Mouse (Mus musculus) lung, postnatal 14 days (tissue): Measurements from ENCODE around the gene Cope.

Experiments used
- DNase-seq: peaks from one replicate; pipeline ENCODE4 v3.0.0; 2021

The Cope gene

GRCm38 (mm10) chr8:70313399-70313798, 11.1 kb downstream of the Cope start:
- no peak for DNase-seq

- DNase-seq: peak; percentile 59
Observed at GRCm38 (mm10) chr8:70315624-70316510, 13.5 kb downstream of the Cope start, which contains the start of gene Cers1. Gene Cers1 (plus strand): TSS chr8:70315775.

- DNase-seq: peak; percentile 31
Observed at GRCm38 (mm10) chr8:70316511-70317504, 14.5 kb downstream of the Cope start.

GRCm38 (mm10) chr8:70317872-70318271, 15.6 kb downstream of the Cope start:
- DNase-seq: no peak

- DNase-seq: no peak
Observed at GRCm38 (mm10) chr8:70323716-70324115, 21.4 kb downstream of the Cope start.

GRCm38 (mm10) chr8:70327512-70327911, 25.2 kb downstream of the Cope start:
- DNase-seq: no peak

GRCm38 (mm10) chr8:70329124-70329834, 27.0 kb downstream of the Cope start, which contains the start of gene Gdf1:
Gene Gdf1 (plus strand): TSS chr8:70329817.
- no peak for DNase-seq

- no peak for DNase-seq
Observed at GRCm38 (mm10) chr8:70329835-70330740, 27.8 kb downstream of the Cope start.

GRCm38 (mm10) chr8:70330741-70331364, 28.5 kb downstream of the Cope start:
- no peak for DNase-seq

- no peak for DNase-seq
Observed at GRCm38 (mm10) chr8:70331526-70331925, 29.2 kb downstream of the Cope start.

GRCm38 (mm10) chr8:70332070-70332877, 30.0 kb downstream of the Cope start:
- DNase-seq: peak; percentile 72

- DNase-seq: no peak
Observed at GRCm38 (mm10) chr8:70332878-70333202, 30.5 kb downstream of the Cope start.

- DNase-seq: no peak
Observed at GRCm38 (mm10) chr8:70338931-70339330, 36.6 kb downstream of the Cope start.

- no peak for DNase-seq
Observed at GRCm38 (mm10) chr8:70340659-70341058, 38.3 kb downstream of the Cope start.

- no peak for DNase-seq
Observed at GRCm38 (mm10) chr8:70342007-70342406, 39.7 kb downstream of the Cope start.

GRCm38 (mm10) chr8:70343076-70343475, 40.8 kb downstream of the Cope start:
- no peak for DNase-seq

GRCm38 (mm10) chr8:70343696-70344095, 41.4 kb downstream of the Cope start:
- DNase-seq: peak; percentile 44

- DNase-seq: no peak
Observed at GRCm38 (mm10) chr8:70344279-70344678, 42.0 kb downstream of the Cope start.

GRCm38 (mm10) chr8:70347443-70347842, 45.1 kb downstream of the Cope start:
- DNase-seq: no peak

GRCm38 (mm10) chr8:70347860-70348420, 45.6 kb downstream of the Cope start:
- no peak for DNase-seq
